Mouse (Mus musculus): ENCODE measurements at regions not wholly inside any gene's neighbourhood (a gene's known extent, or its start where the extent isn't known, plus 50 kb on each side); places are given as distances from the start of the nearest gene placed in this dataset.

GRCm38 (mm10) chr16:9501713-9502112 is 493.6 kb downstream of the Grin2a start:
- Histone ChIP-seq H3K4me3 (no peak overlapping the region), H3K9ac (no peak overlapping the region), H3K36me3 (no peaks in the 10 kb centered on the region), H3K4me2 (replicated peaks) (no peak overlapping the region), H3K4me1 (0 out of 2 replicates have a peak, but pooled peaks cover 3% of the 10 kb centered on the region), H3K27ac (no peak overlapping the region), H3K9me3 (no peaks in the 10 kb centered on the region), H3K27me3 (no peaks in the 10 kb centered on the region)
- ATAC-seq (ENCODE audit: insufficient number of reproducible peaks, insufficient read depth, low FRiP score, low TSS enrichment): 0 out of 2 replicates have a peak, but pooled peaks have one; percentile 15
- WGBS: 44% methylated on average over 4 of the region's 4 CpGs

- no peak for ATAC-seq (ENCODE audit: insufficient number of reproducible peaks, insufficient read depth, low FRiP score, low TSS enrichment)
- H3K4me1 ChIP-seq: no peaks in the 10 kb centered on the region
- WGBS: 79% methylated on average over 1 of the region's 1 CpGs
Measured at GRCm38 (mm10) chr16:9509666-9510065, 485.7 kb downstream of the Grin2a start.

GRCm38 (mm10) chr16:9514538-9514937 is 480.8 kb downstream of the Grin2a start:
- no peak for ATAC-seq (ENCODE audit: insufficient number of reproducible peaks, insufficient read depth, low FRiP score, low TSS enrichment)
- Histone ChIP-seq H3K27ac (no peak overlapping the region), H3K4me3 (no peak overlapping the region), H3K9ac (no peak overlapping the region), H3K4me2 (replicated peaks) (no peak overlapping the region), H3K36me3 (no peaks in the 10 kb centered on the region), H3K9me3 (0 out of 2 replicates have a peak, but pooled peaks cover 2% of the 10 kb centered on the region), H3K4me1 (no peaks in the 10 kb centered on the region), H3K27me3 (no peaks in the 10 kb centered on the region)
- 44% methylated on average over 4 of the region's 4 CpGs for WGBS

More at GRCm38 (mm10) chr16:9509666-9510065, 485.7 kb downstream of the Grin2a start:
- Histone ChIP-seq H3K9ac (no peak overlapping the region), H3K4me2 (replicated peaks) (no peak overlapping the region), H3K27me3 (no peaks in the 10 kb centered on the region), H3K36me3 (no peaks in the 10 kb centered on the region), H3K4me3 (no peak overlapping the region), H3K9me3 (no peaks in the 10 kb centered on the region), H3K27ac (no peak overlapping the region)
